Mouse (Mus musculus) midbrain, embryonic 16.5 days (tissue): ENCODE measurements around the gene Bcr. TPM values are rescaled to one million over a fixed set of nuclear protein-coding genes. Genes with fewer than 3 reads are reported as not detected.

Experiments
- ATAC-seq: fragments of 200-750 bp; cut with Nextera tagmentation; 2 replicates; pipeline ENCODE4 v1.8.0; 2017; ENCODE audit warnings: moderate TSS enrichment
- H3K27ac ChIP-seq: fragments of 300-500 bp; sonication (generic); 2 replicates; pipeline ENCODE4 v1.5.1; 2014; ENCODE audit warnings: mild to moderate bottlenecking, low read length, mixed read lengths
- H3K27me3 ChIP-seq: fragments of 300-500 bp; sonication (generic); 2 replicates; pipeline ENCODE4 v1.6.1; 2014; ENCODE audit warnings: low read depth, low read length, mixed read lengths; ENCODE audit not compliant: control insufficient read depth, insufficient read depth
- H3K36me3 ChIP-seq: fragments of 300-500 bp; sonication (generic); 2 replicates; pipeline ENCODE4 v1.6.1; 2014; ENCODE audit warnings: mild to moderate bottlenecking, low read length, moderate library complexity, mixed read lengths; ENCODE audit not compliant: control insufficient read depth, insufficient read depth
- H3K4me1 ChIP-seq: fragments of 300-500 bp; sonication (generic); 2 replicates; pipeline ENCODE4 v1.6.1; 2014; ENCODE audit warnings: mild to moderate bottlenecking, low read length, mixed read lengths; ENCODE audit not compliant: control insufficient read depth, insufficient read depth
- H3K4me2 ChIP-seq: fragments of 300-500 bp; sonication (generic); 2 replicates; pipeline ENCODE4 v1.6.1; 2014; ENCODE audit warnings: mild to moderate bottlenecking, low read length, mixed read lengths
- H3K4me3 ChIP-seq: fragments of 300-500 bp; sonication (generic); 2 replicates; pipeline ENCODE4 v1.5.1; 2014; ENCODE audit warnings: low read depth, mild to moderate bottlenecking, low read length, moderate library complexity, mixed read lengths
- H3K9ac ChIP-seq: fragments of 300-500 bp; sonication (generic); 2 replicates; pipeline ENCODE4 v1.6.1; 2014; ENCODE audit warnings: low read depth, low read length, mixed read lengths
- H3K9me3 ChIP-seq: fragments of 300-500 bp; sonication (generic); replicated peaks from 2 replicates; pipeline ENCODE4 v1.6.1; 2014; ENCODE audit warnings: mild to moderate bottlenecking, low read length, mixed read lengths; ENCODE audit not compliant: control insufficient read depth, poor library complexity, severe bottlenecking
- WGBS: fragments of 180-500 bp; shearing (Covaris S2); extraction: QIAGEN DNeasy Blood & Tissue Kit; methylation state at CpG from one replicate; pipeline ENCODE4 v1.1.7; 2014; 5-methylcytosine and 5-hydroxymethylcytosine counted together
- polyA plus RNA-seq: library from polyadenylated mRNA; unstranded; fragments of >200 nt; fragmentation: Nextera tagmentation; extraction: Ambion mirVana; gene quantifications from 2 replicates; pipeline ENCODE4 v1.2.1, GENCODE M21; 2015

The Bcr gene
- polyA plus RNA-seq, 1 experiment from 2014 or later: 12.4 TPM

- H3K36me3 ChIP-seq: peaks cover 10% of the 10 kb centered on the region; the same call in 1 of the 2 replicates
- H3K4me3 ChIP-seq: no peak overlapping the region
- H3K27ac ChIP-seq: no peak overlapping the region
- WGBS: 64% methylated on average over 4 of the region's 4 CpGs
- no peak overlapping the region for H3K9ac ChIP-seq
- peaks cover 6% of the 10 kb centered on the region; the same call in 1 of the 2 replicates for H3K4me1 ChIP-seq
- H3K4me2 ChIP-seq: no peak overlapping the region
- H3K27me3 ChIP-seq: no peaks in the 10 kb centered on the region
- no peaks in the 10 kb centered on the region for H3K9me3 ChIP-seq
- ATAC-seq: no peak
These were observed 65.2 kb downstream of the Bcr start for GRCm38 (mm10) chr10:75125577-75125976.

- 88% methylated on average over 7 of the region's 7 CpGs for WGBS
- Histone ChIP-seq H3K36me3 (peaks cover 10% of the 10 kb centered on the region; the same call in 1 of the 2 replicates), H3K4me2 (no peak overlapping the region), H3K4me3 (no peak overlapping the region), H3K9ac (no peak overlapping the region), H3K27me3 (no peaks in the 10 kb centered on the region), H3K4me1 (no peaks in the 10 kb centered on the region), H3K9me3 (no peaks in the 10 kb centered on the region), H3K27ac (no peak overlapping the region)
- no peak for ATAC-seq
These were observed 68.9 kb downstream of the Bcr start for GRCm38 (mm10) chr10:75129283-75129710.

- Histone ChIP-seq H3K27ac (no peak overlapping the region), H3K27me3 (no peaks in the 10 kb centered on the region), H3K36me3 (peaks cover 3% of the 10 kb centered on the region; the same call in 1 of the 2 replicates), H3K9ac (no peak overlapping the region), H3K4me3 (no peak overlapping the region), H3K4me2 (no peak overlapping the region), H3K4me1 (no peaks in the 10 kb centered on the region), H3K9me3 (no peaks in the 10 kb centered on the region)
- ATAC-seq: no peak
- WGBS: 95% methylated on average over 4 of the region's 4 CpGs
These were observed 70.1 kb downstream of the Bcr start for GRCm38 (mm10) chr10:75130372-75131046.

- peaks cover 6% of the 10 kb centered on the region for H3K36me3 ChIP-seq
- H3K27me3 ChIP-seq: no peaks in the 10 kb centered on the region
- 61% methylated on average over 8 of the region's 8 CpGs for WGBS
- no peak overlapping the region for H3K4me2 ChIP-seq
- H3K4me1 ChIP-seq: no peaks in the 10 kb centered on the region
- ATAC-seq: no peak
- no peak overlapping the region for H3K4me3 ChIP-seq
- H3K9ac ChIP-seq: no peak overlapping the region
- no peak overlapping the region for H3K27ac ChIP-seq
- H3K9me3 ChIP-seq: no peaks in the 10 kb centered on the region
These were observed 71.2 kb downstream of the Bcr start for GRCm38 (mm10) chr10:75131625-75132024.

GRCm38 (mm10) chr10:75134861-75135517 is 74.6 kb downstream of the Bcr start:
- Histone ChIP-seq H3K27ac (no peak overlapping the region), H3K4me3 (no peak overlapping the region), H3K4me1 (no peaks in the 10 kb centered on the region), H3K27me3 (no peaks in the 10 kb centered on the region), H3K9me3 (no peaks in the 10 kb centered on the region), H3K4me2 (no peak overlapping the region), H3K9ac (no peak overlapping the region), H3K36me3 (peaks cover 13% of the 10 kb centered on the region)
- ATAC-seq: no peak
- 70% methylated on average over 15 of the region's 15 CpGs for WGBS

- ATAC-seq: no peak; the same call in 1 of the 2 replicates
- no peaks in the 10 kb centered on the region for H3K4me1 ChIP-seq
- H3K27me3 ChIP-seq: no peaks in the 10 kb centered on the region
- no peak overlapping the region for H3K27ac ChIP-seq
- 80% methylated on average over 21 of the region's 21 CpGs for WGBS
- H3K9ac ChIP-seq: no peak overlapping the region
- no peak overlapping the region for H3K4me3 ChIP-seq
- no peaks in the 10 kb centered on the region for H3K9me3 ChIP-seq
- no peak overlapping the region for H3K4me2 ChIP-seq
- H3K36me3 ChIP-seq: peaks cover 14% of the 10 kb centered on the region
These were observed 75.2 kb downstream of the Bcr start for GRCm38 (mm10) chr10:75135518-75136162.

- 80% methylated on average over 3 of the region's 3 CpGs for WGBS
- Histone ChIP-seq H3K4me3 (no peak overlapping the region), H3K9ac (no peak overlapping the region), H3K4me1 (no peaks in the 10 kb centered on the region), H3K27ac (no peak overlapping the region), H3K9me3 (no peaks in the 10 kb centered on the region), H3K4me2 (no peak overlapping the region), H3K27me3 (no peaks in the 10 kb centered on the region), H3K36me3 (peaks cover 23% of the 10 kb centered on the region)
- no peak for ATAC-seq
These were observed 76.8 kb downstream of the Bcr start for GRCm38 (mm10) chr10:75137148-75137547.

- Histone ChIP-seq H3K36me3 (peaks cover 29% of the 10 kb centered on the region), H3K9me3 (no peaks in the 10 kb centered on the region), H3K4me3 (no peak overlapping the region), H3K27ac (no peak overlapping the region), H3K4me1 (no peaks in the 10 kb centered on the region), H3K4me2 (no peak overlapping the region), H3K27me3 (no peaks in the 10 kb centered on the region), H3K9ac (no peak overlapping the region)
- 88% methylated on average over 17 of the region's 17 CpGs for WGBS
- no peak for ATAC-seq
These were observed 84.8 kb downstream of the Bcr start for GRCm38 (mm10) chr10:75145221-75145620.

GRCm38 (mm10) chr10:75146001-75146400 is 85.6 kb downstream of the Bcr start:
- WGBS: 92% methylated on average over 4 of the region's 4 CpGs
- Histone ChIP-seq H3K4me1 (no peaks in the 10 kb centered on the region), H3K9ac (no peak overlapping the region), H3K27me3 (no peaks in the 10 kb centered on the region), H3K9me3 (no peaks in the 10 kb centered on the region), H3K27ac (no peak overlapping the region), H3K36me3 (peaks cover 24% of the 10 kb centered on the region), H3K4me3 (no peak overlapping the region), H3K4me2 (no peak overlapping the region)
- no peak for ATAC-seq
